Mouse (Mus musculus): Measurements from ENCODE around the gene Ski. TPM values are rescaled to one million over a fixed set of nuclear protein-coding genes. Genes with fewer than 3 reads are reported as not detected.
A peak's percentile ranks its signal among the peaks of the same experiment; 100 is the strongest.

Ski gene
- polyA plus RNA-seq, 1 experiment from 2014 or later = 10.6 TPM

GRCm38 (mm10) chr4:155176210-155176609, 46.2 kb downstream of the Ski start:
- Histone ChIP-seq H3K4me3 (no peak overlapping the region), H3K9me3 (replicated peaks) (no peaks in the 10 kb centered on the region), H3K4me1 (peaks cover 90% of the 10 kb centered on the region), H3K27ac (peak overlapping the region; percentile 74), H3K36me3 (no peaks in the 10 kb centered on the region), H3K27me3 (ENCODE audit: low read depth, poor library complexity, severe bottlenecking) (no peaks in the 10 kb centered on the region)
- no peak for DNase-seq (ENCODE audit: low spot score)
- WGBS = 28% methylated on average over 3 of the region's 3 CpGs

- Histone ChIP-seq H3K4me1 (peaks cover 90% of the 10 kb centered on the region), H3K27ac (peak overlapping the region; percentile 83), H3K27me3 (ENCODE audit: low read depth, poor library complexity, severe bottlenecking) (no peaks in the 10 kb centered on the region), H3K9me3 (replicated peaks) (no peaks in the 10 kb centered on the region), H3K4me3 (peak overlapping the region; percentile 28), H3K36me3 (no peaks in the 10 kb centered on the region)
- 16% methylated on average over 16 of the region's 17 CpGs for WGBS
- no peak for DNase-seq (ENCODE audit: low spot score)
These were observed 48.3 kb downstream of the Ski start for GRCm38 (mm10) chr4:155173822-155174785.

- Histone ChIP-seq H3K27me3 (ENCODE audit: low read depth, poor library complexity, severe bottlenecking) (no peaks in the 10 kb centered on the region), H3K4me3 (peak overlapping the region; percentile 28), H3K9me3 (replicated peaks) (no peaks in the 10 kb centered on the region), H3K4me1 (peaks cover 80% of the 10 kb centered on the region), H3K36me3 (no peaks in the 10 kb centered on the region), H3K27ac (peak overlapping the region; percentile 83)
- peak; percentile 83 for DNase-seq (ENCODE audit: low spot score)
- 22% methylated on average over 21 of the region's 21 CpGs for WGBS
These were observed 49.2 kb downstream of the Ski start for GRCm38 (mm10) chr4:155172909-155173821.

GRCm38 (mm10) chr4:155171961-155172533, 50.3 kb downstream of the Ski start:
- WGBS = 80% methylated on average over 5 of the region's 5 CpGs
- Histone ChIP-seq H3K4me1 (peaks cover 69% of the 10 kb centered on the region), H3K4me3 (no peak overlapping the region), H3K9me3 (replicated peaks) (no peaks in the 10 kb centered on the region), H3K36me3 (no peaks in the 10 kb centered on the region), H3K27me3 (ENCODE audit: low read depth, poor library complexity, severe bottlenecking) (no peaks in the 10 kb centered on the region), H3K27ac (peak overlapping the region; percentile 83; the same call in 1 of the 2 replicates)
- DNase-seq (ENCODE audit: low spot score) = no peak

- 84% methylated on average over 8 of the region's 8 CpGs for WGBS
- H3K9me3 ChIP-seq (replicated peaks) = no peaks in the 10 kb centered on the region
- peaks cover 69% of the 10 kb centered on the region for H3K4me1 ChIP-seq
- no peak overlapping the region for H3K4me3 ChIP-seq
- H3K27me3 ChIP-seq (ENCODE audit: low read depth, poor library complexity, severe bottlenecking) = no peaks in the 10 kb centered on the region
- no peak for DNase-seq (ENCODE audit: low spot score)
- H3K27ac ChIP-seq = no peak overlapping the region
- 0 out of 2 replicates have a peak, but pooled peaks cover 2% of the 10 kb centered on the region for H3K36me3 ChIP-seq
These were observed 51.7 kb downstream of the Ski start for GRCm38 (mm10) chr4:155170614-155171212.

- Histone ChIP-seq H3K27ac (no peak overlapping the region), H3K4me1 (peaks cover 64% of the 10 kb centered on the region), H3K9me3 (replicated peaks) (no peaks in the 10 kb centered on the region; the same call in 1 of the 2 replicates), H3K27me3 (ENCODE audit: low read depth, poor library complexity, severe bottlenecking) (no peaks in the 10 kb centered on the region), H3K4me3 (no peak overlapping the region), H3K36me3 (peaks cover 8% of the 10 kb centered on the region)
- no peak for DNase-seq (ENCODE audit: low spot score)
- 95% methylated on average over 8 of the region's 8 CpGs for WGBS
These were observed 53.5 kb downstream of the Ski start for GRCm38 (mm10) chr4:155168835-155169252.

GRCm38 (mm10) chr4:155165861-155166260, 56.5 kb downstream of the Ski start:
- Histone ChIP-seq H3K9me3 (replicated peaks) (no peaks in the 10 kb centered on the region; the same call in 1 of the 2 replicates), H3K27me3 (ENCODE audit: low read depth, poor library complexity, severe bottlenecking) (no peaks in the 10 kb centered on the region), H3K27ac (no peak overlapping the region), H3K4me1 (peaks cover 64% of the 10 kb centered on the region), H3K36me3 (peaks cover 8% of the 10 kb centered on the region), H3K4me3 (no peak overlapping the region)
- DNase-seq (ENCODE audit: low spot score) = no peak

GRCm38 (mm10) chr4:155164550-155164949, 57.8 kb downstream of the Ski start:
- 89% methylated on average over 6 of the region's 6 CpGs for WGBS
- Histone ChIP-seq H3K27me3 (ENCODE audit: low read depth, poor library complexity, severe bottlenecking) (no peaks in the 10 kb centered on the region), H3K4me3 (no peak overlapping the region), H3K27ac (no peak overlapping the region), H3K36me3 (peaks cover 14% of the 10 kb centered on the region), H3K4me1 (peaks cover 71% of the 10 kb centered on the region), H3K9me3 (replicated peaks) (no peaks in the 10 kb centered on the region; the same call in 1 of the 2 replicates)
- DNase-seq (ENCODE audit: low spot score) = no peak

- H3K9me3 ChIP-seq (replicated peaks) = no peaks in the 10 kb centered on the region; the same call in 1 of the 2 replicates
- peak overlapping the region; percentile 42; the same call in 1 of the 2 replicates for H3K27ac ChIP-seq
- peaks cover 22% of the 10 kb centered on the region for H3K36me3 ChIP-seq
- DNase-seq (ENCODE audit: low spot score) = no peak
- H3K4me1 ChIP-seq = peaks cover 75% of the 10 kb centered on the region
- no peaks in the 10 kb centered on the region for H3K27me3 ChIP-seq (ENCODE audit: low read depth, poor library complexity, severe bottlenecking)
- no peak overlapping the region for H3K4me3 ChIP-seq
- WGBS = 70% methylated on average over 8 of the region's 8 CpGs
These were observed 58.7 kb downstream of the Ski start for GRCm38 (mm10) chr4:155163685-155164084.

GRCm38 (mm10) chr4:155163320-155163651, 59.1 kb downstream of the Ski start:
- peak overlapping the region; percentile 42 for H3K27ac ChIP-seq
- peaks cover 76% of the 10 kb centered on the region for H3K4me1 ChIP-seq
- WGBS = 65% methylated on average over 4 of the region's 4 CpGs
- no peaks in the 10 kb centered on the region for H3K27me3 ChIP-seq (ENCODE audit: low read depth, poor library complexity, severe bottlenecking)
- H3K4me3 ChIP-seq = no peak overlapping the region
- peaks cover 26% of the 10 kb centered on the region for H3K36me3 ChIP-seq
- no peaks in the 10 kb centered on the region; the same call in 1 of the 2 replicates for H3K9me3 ChIP-seq (replicated peaks)
- DNase-seq (ENCODE audit: low spot score) = no peak

- Histone ChIP-seq H3K27me3 (ENCODE audit: low read depth, poor library complexity, severe bottlenecking) (no peaks in the 10 kb centered on the region), H3K4me1 (peaks cover 79% of the 10 kb centered on the region)
- WGBS = 68% methylated on average over 7 of the region's 7 CpGs
These were observed 59.7 kb downstream of the Ski start for GRCm38 (mm10) chr4:155162433-155163319.

More at GRCm38 (mm10) chr4:155162433-155163319, 59.7 kb downstream of the Ski start:
- H3K4me3 ChIP-seq = no peak overlapping the region
- no peaks in the 10 kb centered on the region; the same call in 1 of the 2 replicates for H3K9me3 ChIP-seq (replicated peaks)
- no peak for DNase-seq (ENCODE audit: low spot score)
- peaks cover 32% of the 10 kb centered on the region for H3K36me3 ChIP-seq
- H3K27ac ChIP-seq = peak overlapping the region; percentile 34
